Mouse (Mus musculus) thymus, adult 2 months (tissue): ENCODE measurements around the gene Fat2. TPM values are rescaled to one million over a fixed set of nuclear protein-coding genes. Genes with fewer than 3 reads are reported as not detected.

ENCODE experiments used
- DNase-seq: peaks from one replicate; pipeline ENCODE4 v3.0.0; 2021
- H3K27ac ChIP-seq: fragments of 200-500 bp; 2 replicates; pipeline ENCODE4 v1.5.1; 2012; ENCODE audit warnings: low read length, control low read depth; ENCODE audit not compliant: control insufficient read depth, insufficient read depth
- H3K27me3 ChIP-seq: fragments of 200-500 bp; 2 replicates; pipeline ENCODE4 v1.6.1; 2012; ENCODE audit warnings: mild to moderate bottlenecking, low read length, moderate library complexity, mixed read lengths; ENCODE audit not compliant: control insufficient read depth, insufficient read depth
- H3K36me3 ChIP-seq: fragments of 200-500 bp; 2 replicates; pipeline ENCODE4 v1.6.1; 2012; ENCODE audit warnings: mild to moderate bottlenecking, low read length, moderate library complexity; ENCODE audit not compliant: control insufficient read depth, insufficient read depth
- H3K4me1 ChIP-seq: fragments of 200-500 bp; replicated peaks from 2 replicates; pipeline ENCODE4 v1.6.1; 2012; ENCODE audit warnings: low read length; ENCODE audit not compliant: control insufficient read depth, insufficient read depth
- H3K4me3 ChIP-seq: fragments of 200-500 bp; 2 replicates; pipeline ENCODE4 v1.5.1; 2012; ENCODE audit warnings: mild to moderate bottlenecking, low read length, control low read depth, moderate library complexity; ENCODE audit not compliant: control insufficient read depth, insufficient read depth
- CTCF ChIP-seq: fragments of 200-500 bp; IDR thresholded peaks from 2 replicates; pipeline ENCODE4 v1.5.1; 2012; ENCODE audit warnings: mild to moderate bottlenecking, control low read depth, low read length, moderate library complexity, borderline replicate concordance; ENCODE audit not compliant: control insufficient read depth, poor library complexity, insufficient read depth; ENCODE audit errors: extremely low read depth
- POLR2A ChIP-seq: fragments of 200-500 bp; IDR thresholded peaks from 2 replicates; pipeline ENCODE4 v1.6.1; 2012; ENCODE audit warnings: mild to moderate bottlenecking, low read length, control low read depth, moderate library complexity; ENCODE audit not compliant: control insufficient read depth, poor library complexity, insufficient read depth; ENCODE audit errors: extremely low read depth
- WGBS: fragments of 180-500 bp; shearing (Covaris S2); methylation state at CpG from one replicate; pipeline ENCODE4 v1.1.7; 2018; 5-methylcytosine and 5-hydroxymethylcytosine counted together
- polyA plus RNA-seq: library from polyadenylated mRNA; depleted of rRNA; stranded (reverse); fragments of >200 nt; gene quantifications from 2 replicates; pipeline ENCODE4 v1.2.3, GENCODE M21; 2012

Fat2 gene
- polyA plus RNA-seq, 1 experiment = 2.2 TPM

DNA sequence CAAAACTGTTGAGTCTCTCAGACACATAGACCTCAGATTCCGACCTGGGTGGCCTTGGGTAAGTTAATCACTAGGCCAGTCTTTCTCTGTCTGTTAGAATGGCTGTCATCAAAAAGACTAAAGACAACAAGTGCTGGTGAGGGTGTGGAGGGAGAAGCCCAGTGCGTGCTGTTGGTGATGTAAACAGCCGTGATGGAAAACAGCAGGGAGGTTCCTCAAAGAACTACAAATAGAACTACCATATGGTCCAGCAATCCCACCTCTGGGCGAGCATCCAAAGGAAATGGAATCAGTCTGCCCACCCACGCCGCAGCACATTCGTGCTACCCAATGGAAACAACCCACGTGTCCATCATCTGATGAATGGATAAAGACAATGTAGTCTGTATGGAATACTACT is 12.5 kb downstream of the Fat2 start:
- no peak overlapping the region for H3K4me3 ChIP-seq
- H3K27me3 ChIP-seq = no peaks in the 10 kb centered on the region
- no peaks in the 10 kb centered on the region for H3K4me1 ChIP-seq
- H3K27ac ChIP-seq = no peak overlapping the region
- 92% methylated on average over 8 of the region's 8 CpGs for WGBS
- DNase-seq = no peak
- H3K36me3 ChIP-seq = no peaks in the 10 kb centered on the region
- TF ChIP-seq POLR2A = no peak
- no peak for TF ChIP-seq CTCF

DNA sequence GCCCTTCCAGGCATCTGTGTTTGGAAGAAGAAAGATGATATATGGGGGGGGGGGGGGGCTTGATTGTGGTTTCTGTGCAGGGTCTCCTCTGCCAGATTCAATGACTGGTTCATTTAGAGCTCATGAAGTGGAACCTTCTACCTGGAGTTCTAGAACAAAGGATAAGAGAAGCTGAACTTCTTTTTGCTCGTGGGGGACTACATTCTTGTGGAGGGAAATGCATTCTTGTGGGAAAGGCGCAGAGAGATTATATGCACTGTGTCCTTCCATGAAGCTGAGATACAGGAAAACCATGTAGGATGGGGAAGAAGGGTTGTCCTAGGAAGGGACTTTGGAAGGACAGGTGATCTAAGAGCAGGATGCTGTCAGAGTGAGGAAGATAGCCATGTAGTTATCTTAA is 15.4 kb downstream of the Fat2 start:
- Histone ChIP-seq H3K4me1 (no peaks in the 10 kb centered on the region), H3K4me3 (no peak overlapping the region), H3K27ac (no peak overlapping the region), H3K27me3 (no peaks in the 10 kb centered on the region), H3K36me3 (no peaks in the 10 kb centered on the region)
- no peak for DNase-seq
- TF ChIP-seq CTCF = no peak
- no peak for TF ChIP-seq POLR2A
- WGBS = 67% methylated on average over 2 of the region's 2 CpGs

DNA sequence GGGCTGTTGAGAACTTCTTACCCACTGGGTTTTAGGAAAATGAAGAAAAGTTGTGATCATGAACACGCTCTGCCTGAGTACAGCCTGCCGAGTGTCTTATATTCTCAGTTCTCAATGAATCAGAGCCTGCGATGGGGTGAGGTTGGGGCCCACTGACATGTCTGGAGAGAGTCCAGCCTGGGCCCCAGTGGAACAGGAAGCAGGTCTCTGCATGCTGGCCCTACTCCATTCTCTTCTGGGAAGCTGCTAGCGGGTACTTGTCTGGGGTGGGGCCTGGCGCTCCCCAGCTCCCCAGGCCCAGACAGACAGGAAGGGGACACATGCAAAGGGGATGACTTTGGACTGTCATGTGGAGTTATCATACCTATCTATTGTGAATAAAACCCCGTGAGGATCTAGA is 20.4 kb downstream of the Fat2 start:
- H3K4me3 ChIP-seq = no peak overlapping the region
- TF ChIP-seq CTCF (no peak), POLR2A (no peak)
- H3K4me1 ChIP-seq = no peaks in the 10 kb centered on the region
- H3K27me3 ChIP-seq = no peaks in the 10 kb centered on the region
- DNase-seq = no peak
- WGBS = 53% methylated on average over 6 of the region's 6 CpGs
- H3K36me3 ChIP-seq = no peaks in the 10 kb centered on the region
- H3K27ac ChIP-seq = no peak overlapping the region

DNA sequence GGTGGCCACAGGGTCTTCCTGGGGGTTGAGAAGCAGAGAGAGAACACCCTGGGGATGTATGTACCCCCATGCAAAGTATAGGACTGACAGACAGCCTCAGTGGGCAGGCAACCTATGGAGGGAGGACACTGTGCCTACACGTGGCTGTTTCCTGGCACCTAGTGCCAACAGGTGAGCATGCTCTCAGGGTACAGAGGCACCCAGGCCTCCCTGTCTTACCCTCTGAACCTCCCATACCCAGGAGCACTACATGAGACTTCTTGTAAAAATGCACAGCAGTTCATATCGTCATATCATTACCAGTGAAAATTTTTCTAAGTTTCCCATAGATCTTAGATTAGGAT is 21.7 kb downstream of the Fat2 start:
- Histone ChIP-seq H3K4me3 (no peak overlapping the region), H3K4me1 (no peaks in the 10 kb centered on the region), H3K36me3 (no peaks in the 10 kb centered on the region), H3K27me3 (no peaks in the 10 kb centered on the region), H3K27ac (no peak overlapping the region)
- DNase-seq = no peak
- 64% methylated on average over 2 of the region's 2 CpGs for WGBS
- TF ChIP-seq POLR2A (no peak), CTCF (no peak)

DNA sequence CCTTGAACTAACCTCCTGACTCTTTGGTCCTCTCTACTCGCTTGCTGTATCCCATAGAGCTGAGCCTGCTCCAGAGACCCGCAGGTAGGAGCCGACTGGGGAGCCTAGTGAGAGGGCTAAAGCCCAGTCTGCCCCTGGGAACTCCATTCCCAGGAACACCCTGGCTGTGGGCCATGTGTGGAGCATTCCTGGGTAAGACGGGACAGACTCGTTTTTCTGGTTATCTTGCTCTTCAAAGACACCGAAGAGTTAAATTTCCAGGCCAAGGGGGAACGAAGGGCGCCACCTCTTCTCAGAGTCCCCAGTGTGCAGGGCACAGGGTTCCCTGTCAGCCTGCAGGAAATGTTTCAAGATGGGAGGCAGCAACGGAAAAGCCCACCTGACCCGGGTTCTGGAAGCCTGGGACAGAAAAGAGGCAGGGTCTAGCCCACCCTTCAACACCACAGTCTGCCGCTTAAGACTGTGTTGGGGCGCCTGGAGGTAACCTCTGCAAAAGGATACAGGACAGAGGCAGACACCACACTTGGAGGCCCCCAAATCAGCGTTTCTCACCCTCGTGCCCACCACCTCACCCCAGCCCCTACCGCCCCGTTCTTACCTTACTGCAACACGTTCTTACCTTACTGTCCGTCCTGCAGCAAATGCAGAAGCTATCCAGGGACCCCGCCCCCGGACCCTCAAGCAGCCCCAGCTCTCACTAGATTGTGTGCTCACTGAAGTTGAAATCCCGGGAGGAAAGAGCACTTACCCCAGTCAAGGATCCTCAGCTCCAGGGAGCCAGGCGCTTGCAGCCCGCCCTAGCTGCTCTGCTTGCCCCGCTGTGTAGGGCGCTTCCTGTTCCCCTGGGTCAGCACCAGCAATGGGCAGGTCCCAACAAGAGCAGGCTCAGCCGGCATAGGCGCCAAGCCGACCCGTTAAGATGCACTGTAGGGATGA is 22.3 kb downstream of the Fat2 start:
- H3K4me3 ChIP-seq = no peak overlapping the region
- H3K27ac ChIP-seq = no peak overlapping the region
- no peaks in the 10 kb centered on the region for H3K4me1 ChIP-seq
- 48% methylated on average over 29 of the region's 29 CpGs for WGBS
- TF ChIP-seq CTCF (no peak), POLR2A (no peak)
- H3K36me3 ChIP-seq = no peaks in the 10 kb centered on the region
- H3K27me3 ChIP-seq = no peaks in the 10 kb centered on the region
- DNase-seq = no peak

DNA sequence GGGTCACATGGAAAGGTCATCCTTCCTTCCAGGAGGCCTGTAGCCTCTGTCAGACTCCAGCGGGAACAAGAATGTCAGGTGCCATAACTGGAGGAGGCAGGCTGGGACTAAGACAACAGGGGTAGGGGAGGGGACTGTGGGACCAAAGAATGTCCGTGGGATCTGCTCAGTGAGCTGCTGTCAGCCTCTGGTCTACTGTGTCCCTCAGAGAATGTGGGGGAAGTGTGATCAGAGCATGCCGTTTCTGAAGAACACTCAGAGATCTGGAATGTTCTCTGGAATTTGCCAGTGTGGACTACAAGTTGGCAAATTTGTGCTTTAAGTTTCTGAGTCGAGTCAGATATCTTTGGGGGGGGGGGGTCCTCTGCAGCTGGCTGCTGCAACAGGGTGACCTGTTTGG is 34.0 kb downstream of the Fat2 start:
- no peak for TF ChIP-seq CTCF
- TF ChIP-seq POLR2A = no peak
- H3K4me3 ChIP-seq = no peak overlapping the region
- no peaks in the 10 kb centered on the region for H3K4me1 ChIP-seq
- WGBS = 86% methylated on average over 4 of the region's 4 CpGs
- no peak for DNase-seq
- H3K27me3 ChIP-seq = no peaks in the 10 kb centered on the region
- no peaks in the 10 kb centered on the region for H3K36me3 ChIP-seq
- no peak overlapping the region for H3K27ac ChIP-seq
